Mouse (Mus musculus): ENCODE measurements around the gene Lpgat1. TPM values are rescaled to one million over a fixed set of nuclear protein-coding genes. Genes with fewer than 3 reads are reported as not detected.

The Lpgat1 gene
- polyA plus RNA-seq, 2 experiments, result 4.3 to 7.7 TPM

DNA sequence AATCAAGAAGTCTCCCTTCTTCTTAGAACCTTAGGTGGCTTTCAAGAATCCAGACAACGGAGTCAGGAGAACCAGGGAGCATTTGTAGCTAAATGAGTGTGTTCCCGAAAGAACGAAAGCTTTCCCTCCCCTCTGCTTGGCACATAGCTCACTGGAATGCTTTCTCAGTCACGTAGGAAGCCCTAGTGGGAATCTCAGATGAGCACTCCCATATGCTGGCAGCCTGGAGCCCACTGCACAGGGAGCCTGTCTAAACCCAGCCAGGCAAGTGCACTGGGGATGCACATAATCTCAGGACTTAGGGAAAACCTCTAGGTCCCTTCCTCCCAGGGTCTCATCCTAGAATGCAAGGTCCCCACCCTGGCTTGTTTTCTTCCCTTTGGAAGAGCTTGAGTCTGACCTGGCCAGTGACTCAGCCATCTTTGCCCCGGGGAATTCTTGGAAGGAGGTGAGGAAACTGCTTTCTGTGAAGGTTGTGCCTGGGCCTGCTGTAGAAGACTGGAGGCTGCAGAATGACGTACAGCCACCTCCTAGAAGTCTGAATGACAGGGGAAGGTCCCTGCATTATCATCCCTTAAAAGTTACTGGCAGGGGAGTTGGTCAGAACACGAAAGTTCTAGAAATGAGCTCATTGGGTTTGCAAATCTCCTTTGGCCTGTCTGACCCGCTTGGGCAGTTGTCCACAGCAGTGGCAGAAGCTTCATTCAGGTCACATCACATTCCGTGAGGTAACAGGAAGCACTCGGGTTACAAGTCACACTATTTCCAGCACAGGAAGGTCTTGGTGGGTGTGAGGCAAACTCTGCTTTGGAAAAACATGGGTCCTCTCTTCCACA is 85.4 kb downstream of the Lpgat1 start:
- 48% methylated on average over 10 of the region's 10 CpGs for WGBS (ENCODE audit: insufficient replicate concordance)
- Histone ChIP-seq H3K27me3 (ENCODE audit: control insufficient read depth, insufficient read depth, low read length) (no peaks in the 10 kb centered on the region), H3K4me1 (replicated peaks; ENCODE audit: control insufficient read depth in 2 of 2, insufficient read depth in 2 of 2, low read length in 1 of 2) (no peaks in the 10 kb centered on the region), H3K36me3 (replicated peaks; ENCODE audit: control insufficient read depth, insufficient read depth, low read depth) (no peaks in the 10 kb centered on the region), H3K9me3 (ENCODE audit: control insufficient read depth, low read length) (no peaks in the 10 kb centered on the region), H3K27ac (no peak overlapping the region), H3K4me3 (ENCODE audit: insufficient read depth in 1 of 2, low read depth in 2 of 2, low read length in 2 of 2) (no peak overlapping the region), H3K9ac (replicated peaks) (no peak overlapping the region), H3K4me2 (ENCODE audit: low read depth) (no peak overlapping the region)
- ATAC-seq (ENCODE audit: insufficient read depth) (no peak), DNase-seq (ENCODE audit: low read depth in 3 of 3, low spot score in 3 of 3) (no peak)
- TF ChIP-seq EP300 (IDR thresholded peaks at IDR 0.05; ENCODE audit: low read depth) (no peak), CTCF (IDR thresholded peaks at IDR 0.05; ENCODE audit: low read depth) (no peak)

DNA sequence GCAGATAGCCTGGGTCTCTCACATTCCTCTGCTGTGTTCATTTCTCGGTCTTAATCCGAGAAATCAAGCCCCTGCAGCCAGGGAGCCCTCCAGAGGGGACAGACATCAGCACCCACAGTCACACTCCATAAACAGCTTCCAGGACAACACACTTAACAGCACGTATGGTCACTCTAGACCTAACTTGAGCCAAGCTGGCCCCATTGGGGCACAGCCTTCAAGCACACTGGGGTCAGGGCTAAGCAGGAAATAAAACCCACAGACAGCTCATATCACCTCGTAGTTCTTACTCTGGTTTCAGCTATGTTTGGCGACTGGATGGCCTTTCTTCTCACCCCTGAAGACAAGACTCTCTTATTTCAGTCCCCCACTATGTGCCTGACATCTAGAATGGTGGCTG is 87.1 kb downstream of the Lpgat1 start:
- no peak overlapping the region for H3K4me2 ChIP-seq (ENCODE audit: low read depth)
- H3K9ac ChIP-seq (replicated peaks), result no peak overlapping the region
- H3K4me1 ChIP-seq (replicated peaks; ENCODE audit: control insufficient read depth in 2 of 2, insufficient read depth in 2 of 2, low read length in 1 of 2), result no peaks in the 10 kb centered on the region
- no peak overlapping the region for H3K4me3 ChIP-seq (ENCODE audit: insufficient read depth in 1 of 2, low read depth in 2 of 2, low read length in 2 of 2)
- no peak overlapping the region for H3K27ac ChIP-seq
- TF ChIP-seq CTCF (IDR thresholded peaks at IDR 0.05; ENCODE audit: low read depth), result no peak
- no peak for TF ChIP-seq EP300 (IDR thresholded peaks at IDR 0.05; ENCODE audit: low read depth)
- H3K36me3 ChIP-seq (replicated peaks; ENCODE audit: control insufficient read depth, insufficient read depth, low read depth), result no peaks in the 10 kb centered on the region
- ATAC-seq (ENCODE audit: insufficient read depth) (no peak), DNase-seq (ENCODE audit: low read depth in 3 of 3, low spot score in 3 of 3) (no peak)
- 33% methylated on average over 5 of the region's 5 CpGs for WGBS (ENCODE audit: insufficient replicate concordance)
- no peaks in the 10 kb centered on the region for H3K27me3 ChIP-seq (ENCODE audit: control insufficient read depth, insufficient read depth, low read length)
- no peaks in the 10 kb centered on the region for H3K9me3 ChIP-seq (ENCODE audit: control insufficient read depth, low read length)

DNA sequence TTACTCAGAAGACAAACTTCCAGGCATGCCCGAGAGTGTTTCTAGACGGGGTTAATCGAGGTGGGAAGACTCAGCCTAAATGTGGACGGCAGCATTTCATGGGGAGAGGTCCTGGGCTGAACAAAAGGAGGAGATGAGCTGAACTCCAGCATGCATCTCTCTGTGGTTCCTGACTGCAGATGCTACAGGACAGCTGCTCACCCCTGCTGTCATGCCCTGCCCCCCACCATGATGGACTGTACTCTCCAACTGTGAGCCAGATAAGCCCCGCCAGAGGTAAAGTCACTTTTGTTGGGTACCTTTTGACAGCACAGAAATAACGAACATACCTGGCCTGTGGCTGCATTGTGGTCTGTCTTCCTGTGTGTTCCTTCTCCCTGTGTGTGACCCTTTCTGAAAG is 88.2 kb downstream of the Lpgat1 start:
- 62% methylated on average over 6 of the region's 6 CpGs for WGBS (ENCODE audit: insufficient replicate concordance)
- ATAC-seq (ENCODE audit: insufficient read depth) (no peak), DNase-seq (ENCODE audit: low read depth in 3 of 3, low spot score in 3 of 3) (no peak)
- Histone ChIP-seq H3K27me3 (ENCODE audit: control insufficient read depth, insufficient read depth, low read length) (no peaks in the 10 kb centered on the region), H3K4me1 (replicated peaks; ENCODE audit: control insufficient read depth in 2 of 2, insufficient read depth in 2 of 2, low read length in 1 of 2) (no peaks in the 10 kb centered on the region), H3K9ac (replicated peaks) (no peak overlapping the region), H3K36me3 (replicated peaks; ENCODE audit: control insufficient read depth, insufficient read depth, low read depth) (no peaks in the 10 kb centered on the region), H3K4me3 (ENCODE audit: insufficient read depth in 1 of 2, low read depth in 2 of 2, low read length in 2 of 2) (no peak overlapping the region), H3K4me2 (ENCODE audit: low read depth) (no peak overlapping the region), H3K9me3 (ENCODE audit: control insufficient read depth, low read length) (no peaks in the 10 kb centered on the region), H3K27ac (no peak overlapping the region)
- no peak for TF ChIP-seq EP300 (IDR thresholded peaks at IDR 0.05; ENCODE audit: low read depth)
- no peak for TF ChIP-seq CTCF (IDR thresholded peaks at IDR 0.05; ENCODE audit: low read depth)

DNA sequence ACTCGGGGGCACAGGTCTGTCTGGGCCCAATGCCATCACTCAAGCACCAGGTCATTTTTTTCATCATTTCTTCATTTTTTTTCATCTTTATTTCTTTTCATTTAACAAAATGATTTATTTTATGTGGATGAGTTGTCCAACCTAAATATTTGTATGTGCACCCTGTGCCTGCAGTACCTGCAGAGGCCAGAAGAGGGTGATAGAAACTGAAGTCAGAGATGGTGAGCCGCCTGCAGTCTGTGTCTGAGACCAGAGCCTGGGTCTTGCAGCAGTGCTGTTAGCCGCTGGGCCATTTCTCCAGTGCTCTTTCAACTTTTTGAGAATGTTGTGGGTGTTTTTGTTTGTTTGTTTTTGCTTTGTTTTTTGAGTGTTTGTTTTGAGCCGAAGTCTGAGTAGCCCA is 89.1 kb downstream of the Lpgat1 start:
- ATAC-seq (ENCODE audit: insufficient read depth) (no peak), DNase-seq (ENCODE audit: low read depth in 3 of 3, low spot score in 3 of 3) (no peak)
- Histone ChIP-seq H3K36me3 (replicated peaks; ENCODE audit: control insufficient read depth, insufficient read depth, low read depth) (no peaks in the 10 kb centered on the region), H3K4me2 (ENCODE audit: low read depth) (no peak overlapping the region), H3K4me1 (replicated peaks; ENCODE audit: control insufficient read depth in 2 of 2, insufficient read depth in 2 of 2, low read length in 1 of 2) (no peaks in the 10 kb centered on the region), H3K27ac (no peak overlapping the region), H3K9ac (replicated peaks) (no peak overlapping the region), H3K27me3 (ENCODE audit: control insufficient read depth, insufficient read depth, low read length) (no peaks in the 10 kb centered on the region), H3K9me3 (ENCODE audit: control insufficient read depth, low read length) (no peaks in the 10 kb centered on the region), H3K4me3 (ENCODE audit: insufficient read depth in 1 of 2, low read depth in 2 of 2, low read length in 2 of 2) (no peak overlapping the region)
- peak; percentile 54 for TF ChIP-seq CTCF (IDR thresholded peaks at IDR 0.05; ENCODE audit: low read depth)
- no peak for TF ChIP-seq EP300 (IDR thresholded peaks at IDR 0.05; ENCODE audit: low read depth)
- 79% methylated on average over 4 of the region's 4 CpGs for WGBS (ENCODE audit: insufficient replicate concordance)

DNA sequence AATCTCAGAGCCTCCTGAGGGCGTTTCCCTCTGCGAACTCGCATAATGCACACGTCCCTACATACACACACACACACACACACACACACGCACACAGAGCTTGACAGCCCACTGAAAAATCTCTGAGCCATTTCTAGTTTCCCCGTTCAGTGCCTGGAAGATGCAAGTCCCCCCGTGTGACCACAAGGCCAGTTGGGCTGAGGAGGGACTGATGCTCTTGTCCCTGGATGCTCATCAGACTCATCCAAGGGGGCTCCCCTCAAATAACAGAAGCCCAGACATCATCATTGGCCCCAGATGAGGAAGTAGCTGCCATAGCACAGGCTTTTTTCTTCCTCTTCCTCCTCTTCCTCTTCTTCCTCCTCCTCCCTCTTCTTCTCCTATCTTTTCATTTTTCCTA is 90.3 kb downstream of the Lpgat1 start:
- 61% methylated on average over 7 of the region's 7 CpGs for WGBS (ENCODE audit: insufficient replicate concordance)
- Histone ChIP-seq H3K36me3 (replicated peaks; ENCODE audit: control insufficient read depth, insufficient read depth, low read depth) (no peaks in the 10 kb centered on the region), H3K4me1 (replicated peaks; ENCODE audit: control insufficient read depth in 2 of 2, insufficient read depth in 2 of 2, low read length in 1 of 2) (no peaks in the 10 kb centered on the region), H3K9me3 (ENCODE audit: control insufficient read depth, low read length) (no peaks in the 10 kb centered on the region), H3K27ac (no peak overlapping the region), H3K9ac (replicated peaks) (no peak overlapping the region), H3K4me2 (ENCODE audit: low read depth) (no peak overlapping the region), H3K27me3 (ENCODE audit: control insufficient read depth, insufficient read depth, low read length) (no peaks in the 10 kb centered on the region), H3K4me3 (ENCODE audit: insufficient read depth in 1 of 2, low read depth in 2 of 2, low read length in 2 of 2) (no peak overlapping the region)
- DNase-seq (ENCODE audit: low read depth in 3 of 3, low spot score in 3 of 3) (no peak), ATAC-seq (ENCODE audit: insufficient read depth) (no peak)
- TF ChIP-seq EP300 (IDR thresholded peaks at IDR 0.05; ENCODE audit: low read depth), result no peak
- no peak for TF ChIP-seq CTCF (IDR thresholded peaks at IDR 0.05; ENCODE audit: low read depth)
